Mouse (Mus musculus): ENCODE measurements around the gene Csde1. TPM values are rescaled to one million over a fixed set of nuclear protein-coding genes. Genes with fewer than 3 reads are reported as not detected.

Gene Csde1
- total RNA-seq, 1 experiment = 323 TPM

- in situ Hi-C loops (cut with MboI; ENCODE audit: low sequenced_read_pairs in 2 of 2, unreplicated experiment in 2 of 2) = no loop called here
- Histone ChIP-seq H3K36me3 (ENCODE audit: control insufficient read depth, insufficient read depth, low read length, poor library complexity, severe bottlenecking) (peaks cover 3% of the 10 kb centered on the region; the same call in 1 of the 2 replicates), H3K9me3 (ENCODE audit: control insufficient read depth, insufficient read depth, low read depth, low read length) (no peaks in the 10 kb centered on the region), H3K9ac (ENCODE audit: insufficient read depth, low read depth, low read length, poor library complexity, severe bottlenecking) (peak within 1 kb of the TSS; percentile 94), H3K27ac (ENCODE audit: insufficient read depth, low read depth, low read length, poor library complexity, severe bottlenecking) (peak within 1 kb of the TSS; percentile 75; the same call in 1 of the 2 replicates), H3K4me1 (ENCODE audit: control insufficient read depth in 2 of 2, insufficient read depth in 2 of 2, low read length in 2 of 2, poor library complexity in 1 of 2) (peaks cover 3 to 8% of the 10 kb centered on the region in 2 experiments), H3K4me3 (ENCODE audit: insufficient read depth in 1 of 2, low read depth in 1 of 2, low read length in 2 of 2, poor library complexity in 1 of 2, severe bottlenecking in 1 of 2) (peak within 1 kb of the TSS; percentile 79 to 98)
- peak; percentile 84 for DNase-seq (ENCODE audit: low read depth, low spot score)
- TF ChIP-seq MAFK (IDR thresholded peaks at IDR 0.05; ENCODE audit: insufficient read depth, low read depth, low read length) = no peak
- 0 out of 2 replicates have a peak, but pooled peaks have one; percentile 45 for TF ChIP-seq HCFC1 (IDR thresholded peaks at IDR 0.05; ENCODE audit: borderline replicate concordance, insufficient read depth, low read length)
- TF ChIP-seq ZC3H11A (IDR thresholded peaks at IDR 0.05; ENCODE audit: borderline replicate concordance, low read depth, low read length) = no peak
- TF ChIP-seq ZNF384 (IDR thresholded peaks at IDR 0.05; ENCODE audit: low read depth, low read length) = no peak
- TF ChIP-seq CHD2 (IDR thresholded peaks at IDR 0.05; ENCODE audit: low read depth, low read length) = no peak
These were observed 24.5 kb upstream of the Csde1 start, which contains the start of gene Sike1 for GRCm38 (mm10) chr3:102995605-102996321. Sike1 (plus strand) TSS chr3:102995708.

GRCm38 (mm10) chr3:102997036-102997435 lies 23.2 kb upstream of the Csde1 start:
- in situ Hi-C loops (cut with MboI; ENCODE audit: low sequenced_read_pairs in 2 of 2, unreplicated experiment in 2 of 2) = no loop called here
- H3K4me1 ChIP-seq (ENCODE audit: control insufficient read depth in 2 of 2, insufficient read depth in 2 of 2, low read length in 2 of 2, poor library complexity in 1 of 2) = peaks cover 3 to 8% of the 10 kb centered on the region in 2 experiments
- no peak for DNase-seq (ENCODE audit: low read depth, low spot score)
- peaks cover 5% of the 10 kb centered on the region; the same call in 1 of the 2 replicates for H3K36me3 ChIP-seq (ENCODE audit: control insufficient read depth, insufficient read depth, low read length, poor library complexity, severe bottlenecking)
- no peak overlapping the region for H3K4me3 ChIP-seq (ENCODE audit: insufficient read depth in 1 of 2, low read depth in 1 of 2, low read length in 2 of 2, poor library complexity in 1 of 2, severe bottlenecking in 1 of 2)
- no peak overlapping the region for H3K27ac ChIP-seq (ENCODE audit: insufficient read depth, low read depth, low read length, poor library complexity, severe bottlenecking)
- H3K9me3 ChIP-seq (ENCODE audit: control insufficient read depth, insufficient read depth, low read depth, low read length) = no peaks in the 10 kb centered on the region
- TF ChIP-seq CHD2 (IDR thresholded peaks at IDR 0.05; ENCODE audit: low read depth, low read length) (no peak), ZNF384 (IDR thresholded peaks at IDR 0.05; ENCODE audit: low read depth, low read length) (no peak), MAFK (IDR thresholded peaks at IDR 0.05; ENCODE audit: insufficient read depth, low read depth, low read length) (no peak), ZC3H11A (IDR thresholded peaks at IDR 0.05; ENCODE audit: borderline replicate concordance, low read depth, low read length) (no peak), HCFC1 (IDR thresholded peaks at IDR 0.05; ENCODE audit: borderline replicate concordance, insufficient read depth, low read length) (no peak)
- H3K9ac ChIP-seq (ENCODE audit: insufficient read depth, low read depth, low read length, poor library complexity, severe bottlenecking) = no peak overlapping the region

- Histone ChIP-seq H3K9ac (ENCODE audit: insufficient read depth, low read depth, low read length, poor library complexity, severe bottlenecking) (no peak overlapping the region), H3K9me3 (ENCODE audit: control insufficient read depth, insufficient read depth, low read depth, low read length) (no peaks in the 10 kb centered on the region), H3K4me1 (ENCODE audit: control insufficient read depth in 2 of 2, insufficient read depth in 2 of 2, low read length in 2 of 2, poor library complexity in 1 of 2) (peaks cover 3 to 4% of the 10 kb centered on the region in 2 experiments; a peak in 2 of 4 replicates), H3K36me3 (ENCODE audit: control insufficient read depth, insufficient read depth, low read length, poor library complexity, severe bottlenecking) (peaks cover 8% of the 10 kb centered on the region; the same call in 1 of the 2 replicates), H3K27ac (ENCODE audit: insufficient read depth, low read depth, low read length, poor library complexity, severe bottlenecking) (no peak overlapping the region), H3K4me3 (ENCODE audit: insufficient read depth in 1 of 2, low read depth in 1 of 2, low read length in 2 of 2, poor library complexity in 1 of 2, severe bottlenecking in 1 of 2) (no peak overlapping the region)
- TF ChIP-seq HCFC1 (IDR thresholded peaks at IDR 0.05; ENCODE audit: borderline replicate concordance, insufficient read depth, low read length) (no peak), ZC3H11A (IDR thresholded peaks at IDR 0.05; ENCODE audit: borderline replicate concordance, low read depth, low read length) (no peak), MAFK (IDR thresholded peaks at IDR 0.05; ENCODE audit: insufficient read depth, low read depth, low read length) (no peak), CHD2 (IDR thresholded peaks at IDR 0.05; ENCODE audit: low read depth, low read length) (no peak), ZNF384 (IDR thresholded peaks at IDR 0.05; ENCODE audit: low read depth, low read length) (no peak)
- no peak for DNase-seq (ENCODE audit: low read depth, low spot score)
- in situ Hi-C loops (cut with MboI; ENCODE audit: low sequenced_read_pairs in 2 of 2, unreplicated experiment in 2 of 2) = no loop called here
These were observed 22.6 kb upstream of the Csde1 start for GRCm38 (mm10) chr3:102997591-102997990.

- no peak for DNase-seq (ENCODE audit: low read depth, low spot score)
- in situ Hi-C loops (cut with MboI; ENCODE audit: low sequenced_read_pairs in 2 of 2, unreplicated experiment in 2 of 2) = no loop called here
- Histone ChIP-seq H3K4me3 (ENCODE audit: insufficient read depth in 1 of 2, low read depth in 1 of 2, low read length in 2 of 2, poor library complexity in 1 of 2, severe bottlenecking in 1 of 2) (no peak overlapping the region), H3K9me3 (ENCODE audit: control insufficient read depth, insufficient read depth, low read depth, low read length) (no peaks in the 10 kb centered on the region), H3K4me1 (ENCODE audit: control insufficient read depth in 2 of 2, insufficient read depth in 2 of 2, low read length in 2 of 2, poor library complexity in 1 of 2) (peaks cover 1 to 2% of the 10 kb centered on the region in 2 experiments; a peak in 2 of 4 replicates), H3K27ac (ENCODE audit: insufficient read depth, low read depth, low read length, poor library complexity, severe bottlenecking) (no peak overlapping the region), H3K36me3 (ENCODE audit: control insufficient read depth, insufficient read depth, low read length, poor library complexity, severe bottlenecking) (peaks cover 9% of the 10 kb centered on the region; the same call in 1 of the 2 replicates), H3K9ac (ENCODE audit: insufficient read depth, low read depth, low read length, poor library complexity, severe bottlenecking) (no peak overlapping the region)
- TF ChIP-seq CHD2 (IDR thresholded peaks at IDR 0.05; ENCODE audit: low read depth, low read length) (no peak), ZNF384 (IDR thresholded peaks at IDR 0.05; ENCODE audit: low read depth, low read length) (no peak), HCFC1 (IDR thresholded peaks at IDR 0.05; ENCODE audit: borderline replicate concordance, insufficient read depth, low read length) (no peak), ZC3H11A (IDR thresholded peaks at IDR 0.05; ENCODE audit: borderline replicate concordance, low read depth, low read length) (no peak), MAFK (IDR thresholded peaks at IDR 0.05; ENCODE audit: insufficient read depth, low read depth, low read length) (no peak)
These were observed 18.6 kb upstream of the Csde1 start for GRCm38 (mm10) chr3:103001595-103001994.

Measured in ES-E14 (cell line).